Mouse (Mus musculus): ENCODE measurements at regions not wholly inside any gene's neighbourhood (a gene's known extent, or its start where the extent isn't known, plus 50 kb on each side); places are given as distances from the start of the nearest gene placed in this dataset.

GRCm38 (mm10) chr19:54925888-54926287, 201.2 kb downstream of the Gpam start:
- 64% methylated on average over 4 of the region's 4 CpGs for WGBS

GRCm38 (mm10) chr19:54919597-54919996, 207.4 kb downstream of the Gpam start:
- H3K9me3 ChIP-seq (ENCODE audit: control insufficient read depth, low read length), result no peaks in the 10 kb centered on the region
- ATAC-seq (ENCODE audit: low FRiP score, low TSS enrichment), result no peak
- no peaks in the 10 kb centered on the region for H3K27me3 ChIP-seq (ENCODE audit: control insufficient read depth, insufficient read depth, low read length)
- 73% methylated on average over 6 of the region's 6 CpGs for WGBS
- H3K4me1 ChIP-seq (replicated peaks; ENCODE audit: control insufficient read depth, insufficient read depth), result no peaks in the 10 kb centered on the region
- H3K27ac ChIP-seq (replicated peaks), result no peak overlapping the region
- H3K4me2 ChIP-seq (replicated peaks; ENCODE audit: low read depth), result no peak overlapping the region
- H3K36me3 ChIP-seq (ENCODE audit: control insufficient read depth, insufficient read depth, low read length), result no peaks in the 10 kb centered on the region
- H3K4me3 ChIP-seq (ENCODE audit: low read depth, low read length), result no peak overlapping the region
- no peak for DNase-seq (ENCODE audit: low spot score)
- no peak for TF ChIP-seq CTCF (IDR thresholded peaks at IDR 0.05; ENCODE audit: low read depth)
- TF ChIP-seq EP300 (optimal IDR thresholded peaks at IDR 0.05), result no peak
- no peak overlapping the region for H3K9ac ChIP-seq (ENCODE audit: low read length)

More at GRCm38 (mm10) chr19:54925888-54926287, 201.2 kb downstream of the Gpam start:
- H3K27ac ChIP-seq (replicated peaks), result no peak overlapping the region
- DNase-seq (ENCODE audit: low spot score), result no peak
- no peaks in the 10 kb centered on the region for H3K9me3 ChIP-seq (ENCODE audit: control insufficient read depth, low read length)
- no peak for ATAC-seq (ENCODE audit: low FRiP score, low TSS enrichment)
- H3K4me2 ChIP-seq (replicated peaks; ENCODE audit: low read depth), result no peak overlapping the region
- no peak overlapping the region for H3K4me3 ChIP-seq (ENCODE audit: low read depth, low read length)
- no peak overlapping the region for H3K9ac ChIP-seq (ENCODE audit: low read length)
- H3K36me3 ChIP-seq (ENCODE audit: control insufficient read depth, insufficient read depth, low read length), result no peaks in the 10 kb centered on the region
- no peaks in the 10 kb centered on the region for H3K27me3 ChIP-seq (ENCODE audit: control insufficient read depth, insufficient read depth, low read length)
- TF ChIP-seq CTCF (IDR thresholded peaks at IDR 0.05; ENCODE audit: low read depth) (no peak), EP300 (optimal IDR thresholded peaks at IDR 0.05) (no peak)
- no peaks in the 10 kb centered on the region for H3K4me1 ChIP-seq (replicated peaks; ENCODE audit: control insufficient read depth, insufficient read depth)

DNA sequence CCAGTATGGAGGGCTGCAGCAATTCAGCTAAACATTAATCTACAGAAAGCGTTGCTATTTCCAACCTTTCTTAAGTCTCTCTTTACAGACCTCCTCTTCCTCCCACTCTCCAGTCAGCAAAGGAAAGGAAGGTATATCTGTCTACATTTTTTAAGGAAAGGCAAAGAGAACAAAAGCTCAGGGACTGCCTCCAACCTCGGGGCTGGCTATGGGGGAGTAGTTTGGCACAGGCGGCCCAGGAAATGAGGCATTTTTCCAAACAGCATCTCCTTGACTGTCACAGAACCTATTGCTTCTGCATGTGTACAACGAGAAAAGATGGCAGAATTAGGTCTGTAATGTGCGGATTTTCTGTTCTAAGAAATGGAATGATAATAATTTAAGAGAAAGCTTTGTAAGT, 233.4 kb downstream of the Gpam start:
- DNase-seq (ENCODE audit: low spot score) (no peak), ATAC-seq (ENCODE audit: low FRiP score, low TSS enrichment) (no peak)
- Histone ChIP-seq H3K4me1 (replicated peaks; ENCODE audit: control insufficient read depth, insufficient read depth) (no peaks in the 10 kb centered on the region), H3K4me3 (ENCODE audit: low read depth, low read length) (no peak overlapping the region), H3K27ac (replicated peaks) (no peak overlapping the region), H3K9ac (ENCODE audit: low read length) (no peak overlapping the region), H3K36me3 (ENCODE audit: control insufficient read depth, insufficient read depth, low read length) (no peaks in the 10 kb centered on the region), H3K4me2 (replicated peaks; ENCODE audit: low read depth) (no peak overlapping the region), H3K27me3 (ENCODE audit: control insufficient read depth, insufficient read depth, low read length) (no peaks in the 10 kb centered on the region), H3K9me3 (ENCODE audit: control insufficient read depth, low read length) (no peaks in the 10 kb centered on the region)
- 77% methylated on average over 5 of the region's 5 CpGs for WGBS
- no peak for TF ChIP-seq EP300 (optimal IDR thresholded peaks at IDR 0.05)
- TF ChIP-seq CTCF (IDR thresholded peaks at IDR 0.05; ENCODE audit: low read depth), result no peak

GRCm38 (mm10) chr19:54867078-54867477, 260.0 kb downstream of the Gpam start:
- no peaks in the 10 kb centered on the region for H3K27me3 ChIP-seq (ENCODE audit: control insufficient read depth, insufficient read depth, low read length)
- H3K9ac ChIP-seq (ENCODE audit: low read length), result no peak overlapping the region
- H3K4me2 ChIP-seq (replicated peaks; ENCODE audit: low read depth), result no peak overlapping the region
- 88% methylated on average over 4 of the region's 4 CpGs for WGBS
- H3K4me1 ChIP-seq (replicated peaks; ENCODE audit: control insufficient read depth, insufficient read depth), result no peaks in the 10 kb centered on the region
- TF ChIP-seq CTCF (IDR thresholded peaks at IDR 0.05; ENCODE audit: low read depth), result no peak
- no peak for TF ChIP-seq EP300 (optimal IDR thresholded peaks at IDR 0.05)
- DNase-seq (ENCODE audit: low spot score) (no peak), ATAC-seq (ENCODE audit: low FRiP score, low TSS enrichment) (no peak)
- H3K27ac ChIP-seq (replicated peaks), result no peak overlapping the region
- no peaks in the 10 kb centered on the region for H3K9me3 ChIP-seq (ENCODE audit: control insufficient read depth, low read length)
- H3K4me3 ChIP-seq (ENCODE audit: low read depth, low read length), result no peak overlapping the region
- H3K36me3 ChIP-seq (ENCODE audit: control insufficient read depth, insufficient read depth, low read length), result no peaks in the 10 kb centered on the region

DNA sequence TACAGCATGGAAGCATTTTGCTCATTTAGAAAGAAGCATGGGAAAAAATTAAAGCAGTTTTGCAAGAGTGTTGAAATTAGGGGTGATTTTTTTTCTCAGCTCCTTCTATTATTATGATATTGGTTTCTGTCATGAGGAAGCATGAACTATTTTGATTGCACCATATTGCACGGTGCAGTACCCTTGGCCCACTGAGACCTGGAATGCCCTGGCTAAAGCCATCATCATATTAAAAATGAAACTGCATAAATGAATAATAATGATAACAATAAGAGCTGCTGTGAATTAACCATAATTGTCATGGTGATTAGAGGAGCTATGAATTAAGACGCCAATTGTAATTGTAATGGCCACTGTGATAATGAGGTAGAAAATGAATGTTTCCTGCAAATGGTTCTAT, 271.8 kb downstream of the Gpam start:
- WGBS, result 86% methylated on average over 2 of the region's 2 CpGs
- DNase-seq (ENCODE audit: low spot score), result no peak
- no peak for TF ChIP-seq CTCF (IDR thresholded peaks at IDR 0.05; ENCODE audit: low read depth)
- no peak for TF ChIP-seq EP300 (optimal IDR thresholded peaks at IDR 0.05)
- no peaks in the 10 kb centered on the region for H3K4me1 ChIP-seq (replicated peaks; ENCODE audit: control insufficient read depth, insufficient read depth)
- ATAC-seq (ENCODE audit: low FRiP score, low TSS enrichment), result no peak
- H3K27me3 ChIP-seq (ENCODE audit: control insufficient read depth, insufficient read depth, low read length), result no peaks in the 10 kb centered on the region
- H3K9me3 ChIP-seq (ENCODE audit: control insufficient read depth, low read length), result no peaks in the 10 kb centered on the region
- no peak overlapping the region for H3K4me3 ChIP-seq (ENCODE audit: low read depth, low read length)
- no peak overlapping the region for H3K4me2 ChIP-seq (replicated peaks; ENCODE audit: low read depth)
- no peak overlapping the region for H3K27ac ChIP-seq (replicated peaks)
- no peak overlapping the region for H3K9ac ChIP-seq (ENCODE audit: low read length)
- no peaks in the 10 kb centered on the region for H3K36me3 ChIP-seq (ENCODE audit: control insufficient read depth, insufficient read depth, low read length)

- no peak for TF ChIP-seq EP300 (optimal IDR thresholded peaks at IDR 0.05)
- no peak for TF ChIP-seq CTCF (IDR thresholded peaks at IDR 0.05; ENCODE audit: low read depth)
- H3K4me3 ChIP-seq (ENCODE audit: low read depth, low read length), result no peak overlapping the region
- WGBS, result 68% methylated on average over 3 of the region's 3 CpGs
- H3K27ac ChIP-seq (replicated peaks), result no peak overlapping the region
- H3K27me3 ChIP-seq (ENCODE audit: control insufficient read depth, insufficient read depth, low read length), result no peaks in the 10 kb centered on the region
- H3K36me3 ChIP-seq (ENCODE audit: control insufficient read depth, insufficient read depth, low read length), result no peaks in the 10 kb centered on the region
- no peak for ATAC-seq (ENCODE audit: low FRiP score, low TSS enrichment)
- H3K9ac ChIP-seq (ENCODE audit: low read length), result no peak overlapping the region
- no peak for DNase-seq (ENCODE audit: low spot score)
- no peaks in the 10 kb centered on the region for H3K9me3 ChIP-seq (ENCODE audit: control insufficient read depth, low read length)
- H3K4me2 ChIP-seq (replicated peaks; ENCODE audit: low read depth), result no peak overlapping the region
- no peaks in the 10 kb centered on the region for H3K4me1 ChIP-seq (replicated peaks; ENCODE audit: control insufficient read depth, insufficient read depth)
Measured at GRCm38 (mm10) chr19:54838231-54838630, 288.8 kb downstream of the Gpam start.

Data from stomach, postnatal 0 days (tissue).